Mouse (Mus musculus): ENCODE data around the gene Bag1.

- TF ChIP-seq CTCF (IDR thresholded peaks at IDR 0.05; ENCODE audit: insufficient read depth, low read length) (no peak), POLR2A (IDR thresholded peaks at IDR 0.05; ENCODE audit: borderline replicate concordance, extremely low read depth, low read depth, low read length) (no peak)
These were observed 22.5 kb downstream of the Bag1 start for GRCm38 (mm10) chr4:40925568-40925967.

Data from lung, adult 2 months (tissue).